Mouse (Mus musculus): Measurements from ENCODE around the gene Ankrd61. TPM values are rescaled to one million over a fixed set of nuclear protein-coding genes. Genes with fewer than 3 reads are reported as not detected.

Gene Ankrd61
- total RNA-seq, 2 experiments from 2014 or later: not detected

GRCm38 (mm10) chr5:143918120-143918519, 20.6 kb upstream of the Ankrd61 start:
- intact Hi-C loops (cut with DNase I): loop anchor here (5.0 kb wide), 1 partner anchor 351 kb away; no protein-coding TSS in a partner anchor
- no peak for DNase-seq
- no peak for TF ChIP-seq CTCF (IDR thresholded peaks at IDR 0.05)
- no peak overlapping the region for H3K4me3 ChIP-seq
- H3K27ac ChIP-seq: no peak overlapping the region

- H3K4me3 ChIP-seq: no peak overlapping the region
- intact Hi-C loops (cut with DNase I): loop anchor here (1.0 to 5.0 kb wide), 2 partner anchors 185 to 350 kb away; partner anchors contain the start of gene Usp42
- peak; percentile 81 for TF ChIP-seq CTCF (IDR thresholded peaks at IDR 0.05)
- DNase-seq: peak; percentile 75
- H3K27ac ChIP-seq: no peak overlapping the region
Measured at GRCm38 (mm10) chr5:143917418-143917817, 19.9 kb upstream of the Ankrd61 start.

- no peak for DNase-seq
- TF ChIP-seq CTCF (IDR thresholded peaks at IDR 0.05): no peak
- intact Hi-C loops (cut with DNase I): loop anchor here (5.0 kb wide), 1 partner anchor 349 kb away; no protein-coding TSS in a partner anchor
- no peak overlapping the region for H3K4me3 ChIP-seq
- H3K27ac ChIP-seq: no peak overlapping the region
Measured at GRCm38 (mm10) chr5:143916221-143916620, 18.7 kb upstream of the Ankrd61 start.

GRCm38 (mm10) chr5:143909417-143910400, 12.2 kb upstream of the Ankrd61 start, which contains the start of the genes Aimp2 and Pms2:
Aimp2 (minus strand) TSS chr5:143909847.
Pms2 (plus strand) TSS chr5:143909964.
- intact Hi-C loops (cut with DNase I): loop anchor here (2.0 to 5.0 kb wide), 2 partner anchors 177 to 352 kb away; partner anchors contain the start of gene Usp42

GRCm38 (mm10) chr5:143908926-143909325, 11.4 kb upstream of the Ankrd61 start:
- no peak for TF ChIP-seq CTCF (IDR thresholded peaks at IDR 0.05)
- intact Hi-C loops (cut with DNase I): loop anchor here (5.0 kb wide), 1 partner anchor 352 kb away; no protein-coding TSS in a partner anchor
- peak overlapping the region; percentile 76 for H3K4me3 ChIP-seq
- peak overlapping the region; percentile 97 for H3K27ac ChIP-seq
- no peak for DNase-seq

More at GRCm38 (mm10) chr5:143909417-143910400, 12.2 kb upstream of the Ankrd61 start, which contains the start of the genes Aimp2 and Pms2:
- peak; percentile 97 for DNase-seq
- Histone ChIP-seq H3K4me3 (peak within 1 kb of the TSS; percentile 76), H3K27ac (peak within 1 kb of the TSS; percentile 97)
- no peak for TF ChIP-seq CTCF (IDR thresholded peaks at IDR 0.05)

GRCm38 (mm10) chr5:143906429-143906828, 8.9 kb upstream of the Ankrd61 start:
- no peak for TF ChIP-seq CTCF (IDR thresholded peaks at IDR 0.05)
- no peak for DNase-seq
- Histone ChIP-seq H3K27ac (peak overlapping the region; percentile 97), H3K4me3 (peak overlapping the region; percentile 76)
- intact Hi-C loops (cut with DNase I): loop anchor here (5.0 kb wide), 1 partner anchor 349 kb away; no protein-coding TSS in a partner anchor

- intact Hi-C loops (cut with DNase I): loop anchor here (5.0 kb wide), 1 partner anchor 1122 kb away; no protein-coding TSS in a partner anchor
- no peak for TF ChIP-seq CTCF (IDR thresholded peaks at IDR 0.05)
- Histone ChIP-seq H3K4me3 (no peak overlapping the region), H3K27ac (peak overlapping the region; percentile 97)
- DNase-seq: no peak
Measured at GRCm38 (mm10) chr5:143903813-143904212, 6.3 kb upstream of the Ankrd61 start.

GRCm38 (mm10) chr5:143902111-143902510, 4.6 kb upstream of the Ankrd61 start:
- DNase-seq: peak; percentile 94
- Histone ChIP-seq H3K4me3 (no peak overlapping the region; the same call in 1 of the 2 replicates), H3K27ac (peak overlapping the region; percentile 97)
- no peak for TF ChIP-seq CTCF (IDR thresholded peaks at IDR 0.05)
- intact Hi-C loops (cut with DNase I): loop anchor here (5.0 kb wide), 1 partner anchor 1120 kb away; no protein-coding TSS in a partner anchor

- Histone ChIP-seq H3K4me3 (no peak overlapping the region), H3K27ac (no peak overlapping the region)
- intact Hi-C loops (cut with DNase I): no loop called here
- DNase-seq: no peak
- no peak for TF ChIP-seq CTCF (IDR thresholded peaks at IDR 0.05)
Measured at GRCm38 (mm10) chr5:143893396-143893795, 4.1 kb downstream of the Ankrd61 start.

- TF ChIP-seq CTCF (IDR thresholded peaks at IDR 0.05): peak; percentile 53
- Histone ChIP-seq H3K4me3 (no peak overlapping the region), H3K27ac (no peak overlapping the region)
- intact Hi-C loops (cut with DNase I): no loop called here
- peak; percentile 37 for DNase-seq
Measured at GRCm38 (mm10) chr5:143892255-143892886, 5.1 kb downstream of the Ankrd61 start.

GRCm38 (mm10) chr5:143890741-143891140, 6.7 kb downstream of the Ankrd61 start:
- Histone ChIP-seq H3K4me3 (no peak overlapping the region), H3K27ac (no peak overlapping the region)
- no peak for TF ChIP-seq CTCF (IDR thresholded peaks at IDR 0.05)
- no peak for DNase-seq
- intact Hi-C loops (cut with DNase I): no loop called here

GRCm38 (mm10) chr5:143885274-143885673, 12.2 kb downstream of the Ankrd61 start:
- intact Hi-C loops (cut with DNase I): no loop called here
- peak overlapping the region; percentile 64; the same call in 1 of the 2 replicates for H3K27ac ChIP-seq
- no peak for TF ChIP-seq CTCF (IDR thresholded peaks at IDR 0.05)
- H3K4me3 ChIP-seq: no peak overlapping the region
- DNase-seq: no peak

Measured in gastrocnemius, adult 2 months (tissue).